Comparison of ENCODE assay signal across 10 mouse cellular contexts in genomic region chr7:80199851-80200587, GRCm38 (mm10). TPM values are rescaled to one million over a fixed set of nuclear protein-coding genes. Genes with fewer than 3 reads are reported as not detected.
DNase-seq lines count a peak whose midpoint lies in the region; ATAC-seq and TF ChIP-seq lines count a peak whose summit lies in the region.
"Had no signal": no experiment of that assay in that cellular context is flagged by ENCODE, and none has a peak within 500 bp of the region (broad histone marks: within the 10 kb centered on the region; RNA-seq: fewer than 3 reads in every experiment).

No protein-coding gene starts in this region.

- H3K4me1 ChIP-seq in lung, postnatal 0 days (ENCODE audit: insufficient read depth, low read depth, low read length): peaks cover 15% of the 10 kb centered on the region; the same call in 1 of the 2 replicates
- peaks cover 69% of the 10 kb centered on the region for H3K4me1 ChIP-seq in forebrain, embryonic 12.5 days
- H3K4me1 ChIP-seq in stomach, embryonic 16.5 days (ENCODE audit: control insufficient read depth, insufficient read depth, low read length): peaks cover 50% of the 10 kb centered on the region

- no peak for TF ChIP-seq EP300 in lung, postnatal 0 days (IDR thresholded peaks at IDR 0.05)

- H3K27me3 ChIP-seq in lung, postnatal 0 days (replicated peaks; ENCODE audit: insufficient read depth, low read length): no peaks in the 10 kb centered on the region
- no peaks in the 10 kb centered on the region for H3K27me3 ChIP-seq in forebrain, embryonic 12.5 days
- H3K27me3 ChIP-seq in stomach, embryonic 16.5 days (ENCODE audit: control insufficient read depth, insufficient read depth, low read length): no peaks in the 10 kb centered on the region

- H3K9me3 ChIP-seq in lung, postnatal 0 days (ENCODE audit: low read length): no peaks in the 10 kb centered on the region
- no peaks in the 10 kb centered on the region for H3K9me3 ChIP-seq in forebrain, embryonic 12.5 days
- H3K9me3 ChIP-seq in stomach, embryonic 16.5 days (replicated peaks; ENCODE audit: control insufficient read depth, low read length): no peaks in the 10 kb centered on the region

- peak overlapping the region; percentile 87; the same call in 1 of the 2 replicates for H3K4me2 ChIP-seq in lung, postnatal 0 days (replicated peaks; ENCODE audit: low read depth, low read length)
- peak overlapping the region; percentile 82 for H3K4me2 ChIP-seq in forebrain, embryonic 12.5 days
- H3K4me2 ChIP-seq in stomach, embryonic 16.5 days (ENCODE audit: low read depth, low read length): peak overlapping the region; percentile 73

- no peak overlapping the region for H3K9ac ChIP-seq in lung, postnatal 0 days (replicated peaks; ENCODE audit: low read depth)
- H3K9ac ChIP-seq in forebrain, embryonic 12.5 days: no peak overlapping the region
- peak overlapping the region; percentile 86 for H3K9ac ChIP-seq in stomach, embryonic 16.5 days (ENCODE audit: low read length)

- WGBS in lung, postnatal 0 days: 73% methylated on average over 11 of the region's 11 CpGs
- 79% methylated on average over 11 of the region's 11 CpGs for WGBS in forebrain, embryonic 12.5 days
- 68% methylated on average over 11 of the region's 11 CpGs for WGBS in stomach, embryonic 16.5 days

- no peak overlapping the region for H3K27ac ChIP-seq in lung, postnatal 0 days (ENCODE audit: low read length)
- no peak overlapping the region for H3K27ac ChIP-seq in forebrain, embryonic 12.5 days
- H3K27ac ChIP-seq in stomach, embryonic 16.5 days (ENCODE audit: low read length): peak overlapping the region; percentile 7; the same call in 1 of the 2 replicates

- no peak for TF ChIP-seq CTCF in lung, postnatal 0 days (IDR thresholded peaks at IDR 0.05)

- no peaks in the 10 kb centered on the region for H3K36me3 ChIP-seq in lung, postnatal 0 days (ENCODE audit: insufficient read depth, low read length)
- 0 out of 2 replicates have a peak, but pooled peaks cover 3% of the 10 kb centered on the region for H3K36me3 ChIP-seq in forebrain, embryonic 12.5 days (replicated peaks)
- H3K36me3 ChIP-seq in stomach, embryonic 16.5 days (ENCODE audit: control insufficient read depth, insufficient read depth, low read length): peaks cover 3% of the 10 kb centered on the region; the same call in 1 of the 2 replicates

- no peak overlapping the region for H3K4me3 ChIP-seq in lung, postnatal 0 days (ENCODE audit: low read depth, low read length)
- H3K4me3 ChIP-seq in forebrain, embryonic 12.5 days (replicated peaks): peak overlapping the region; percentile 70; the same call in 1 of the 2 replicates
- H3K4me3 ChIP-seq in stomach, embryonic 16.5 days (replicated peaks; ENCODE audit: low read length): peak overlapping the region; percentile 71

- no peak for DNase-seq in lung, postnatal 0 days (ENCODE audit: low spot score)
- no peak for DNase-seq in lung, postnatal 14 days
- DNase-seq in liver: peak; percentile 46
- DNase-seq in cerebellum, postnatal 10 days: no peak
- no peak for DNase-seq in frontal cortex, postnatal 25 days (ENCODE audit: low spot score in 2 of 2)
- DNase-seq in retina, embryonic 14.5 days (ENCODE audit: low spot score): no peak
- DNase-seq: gastrocnemius, postnatal 10 days; lung, postnatal 36 days had no signal

- ATAC-seq in lung, postnatal 0 days: no peak
- ATAC-seq in forebrain, embryonic 12.5 days (ENCODE audit: low FRiP score): no peak
- ATAC-seq in stomach, embryonic 16.5 days (ENCODE audit: insufficient read depth, low FRiP score): no peak

RNA-seq across cellular contexts. Expression of gene Sema4b, which starts 13.4 kb away (rescaled TPM):
- polyA plus RNA-seq in lung, postnatal 0 days (2015; fragmentation: Nextera tagmentation; extraction: Ambion mirVana): 11.6 and 11.8 TPM in 2 replicates
- 16.7 and 19.4 TPM in 2 replicates for polyA plus RNA-seq in forebrain, embryonic 12.5 days (2016; fragmentation: Nextera tagmentation; extraction: Ambion mirVana)
- polyA plus RNA-seq in stomach, embryonic 16.5 days (2015; fragmentation: Nextera tagmentation; extraction: Ambion mirVana): 19.7 and 23.7 TPM in 2 replicates

RNA-seq across cellular contexts. Expression of gene Cib1, which starts 32.6 kb away (rescaled TPM):
- 108 and 123 TPM in 2 replicates for polyA plus RNA-seq in lung, postnatal 0 days (2015; fragmentation: Nextera tagmentation; extraction: Ambion mirVana)
- polyA plus RNA-seq in forebrain, embryonic 12.5 days (2016; fragmentation: Nextera tagmentation; extraction: Ambion mirVana): 34.7 and 41.6 TPM in 2 replicates
- 141 and 167 TPM in 2 replicates for polyA plus RNA-seq in stomach, embryonic 16.5 days (2015; fragmentation: Nextera tagmentation; extraction: Ambion mirVana)

RNA-seq across cellular contexts. Expression of gene Gdpgp1, which starts 32.6 kb away (rescaled TPM):
- 2.6 and 2.8 TPM in 2 replicates for polyA plus RNA-seq in lung, postnatal 0 days (2015; fragmentation: Nextera tagmentation; extraction: Ambion mirVana)
- polyA plus RNA-seq in forebrain, embryonic 12.5 days (2016; fragmentation: Nextera tagmentation; extraction: Ambion mirVana): 4.2 and 4.8 TPM in 2 replicates
- polyA plus RNA-seq in stomach, embryonic 16.5 days (2015; fragmentation: Nextera tagmentation; extraction: Ambion mirVana): 4.0 and 4.7 TPM in 2 replicates

RNA-seq across cellular contexts. Expression of gene Ttll13, which starts 46.2 kb away (rescaled TPM):
- polyA plus RNA-seq in lung, postnatal 0 days (2015; fragmentation: Nextera tagmentation; extraction: Ambion mirVana): 1.9 and 2.1 TPM in 2 replicates
- 1.1 and 1.3 TPM in 2 replicates for polyA plus RNA-seq in forebrain, embryonic 12.5 days (2016; fragmentation: Nextera tagmentation; extraction: Ambion mirVana)
- polyA plus RNA-seq in stomach, embryonic 16.5 days (2015; fragmentation: Nextera tagmentation; extraction: Ambion mirVana): 0.56 and 1.1 TPM in 2 replicates
